In genomic region chr15:30387244-30387643, GRCm38 (mm10) we compare ENCODE assay signal across 24 mouse cellular contexts.
DNase-seq lines count a peak whose midpoint lies in the region; ATAC-seq and TF ChIP-seq lines count a peak whose summit lies in the region.
"Had no signal": no experiment of that assay in that cellular context is flagged by ENCODE, and none has a peak within 500 bp of the region (broad histone marks: within the 10 kb centered on the region; RNA-seq: fewer than 3 reads in every experiment).

No protein-coding gene starts in this region.

- 0 out of 2 replicates have a peak, but pooled peaks have one; percentile 35 for ATAC-seq in forebrain, embryonic 15.5 days (replicated peaks)
- ATAC-seq in forebrain, embryonic 11.5 days (replicated peaks; ENCODE audit: low FRiP score): no peak
- no peak for ATAC-seq in lung, embryonic 16.5 days (ENCODE audit: low read depth)
- no peak for ATAC-seq in lung, postnatal 0 days
- ATAC-seq: hindbrain, embryonic 16.5 days; intestine, embryonic 15.5 days had no signal

- no peaks in the 10 kb centered on the region for H3K27me3 ChIP-seq in forebrain, embryonic 15.5 days
- no peaks in the 10 kb centered on the region for H3K27me3 ChIP-seq in forebrain, embryonic 11.5 days (ENCODE audit: control insufficient read depth, insufficient read depth, low read length)
- H3K27me3 ChIP-seq in lung, embryonic 16.5 days (ENCODE audit: control insufficient read depth, insufficient read depth, low read depth, low read length): no peaks in the 10 kb centered on the region
- no peaks in the 10 kb centered on the region for H3K27me3 ChIP-seq in lung, postnatal 0 days (replicated peaks; ENCODE audit: insufficient read depth, low read length)
- no peaks in the 10 kb centered on the region for H3K27me3 ChIP-seq in C2C12 (ENCODE audit: control insufficient read depth, insufficient read depth, insufficient read length)
- H3K27me3 ChIP-seq: embryonic facial prominence, embryonic 13.5 days; heart, embryonic 12.5 days; heart, embryonic 15.5 days; hindbrain, embryonic 13.5 days; intestine, embryonic 15.5 days had no signal

- TF ChIP-seq CTCF in lung, postnatal 0 days (IDR thresholded peaks at IDR 0.05): no peak
- TF ChIP-seq CTCF in C2C12 (IDR thresholded peaks at IDR 0.05; ENCODE audit: control insufficient read depth, insufficient read depth, insufficient read length): no peak

- no peaks in the 10 kb centered on the region for H3K9me3 ChIP-seq in forebrain, embryonic 15.5 days
- no peaks in the 10 kb centered on the region for H3K9me3 ChIP-seq in forebrain, embryonic 11.5 days (ENCODE audit: control insufficient read depth, low read length)
- no peaks in the 10 kb centered on the region for H3K9me3 ChIP-seq in lung, embryonic 16.5 days (ENCODE audit: control insufficient read depth, low read length)
- no peaks in the 10 kb centered on the region for H3K9me3 ChIP-seq in lung, postnatal 0 days (ENCODE audit: low read length)
- H3K9me3 ChIP-seq: embryonic facial prominence, embryonic 10.5 days; embryonic facial prominence, embryonic 13.5 days; heart, embryonic 12.5 days; heart, embryonic 15.5 days; hindbrain, embryonic 10.5 days; hindbrain, embryonic 13.5 days; intestine, embryonic 15.5 days had no signal

- DNase-seq in forebrain, embryonic 11.5 days (ENCODE audit: low spot score): no peak
- no peak for DNase-seq in lung, postnatal 0 days (ENCODE audit: low spot score)
- peak; percentile 18 for DNase-seq in ZHBTc4 (ENCODE audit: low read depth, low spot score)
- DNase-seq: adrenal gland, postnatal 10 days; adrenal gland, postnatal 36 days; cerebellum, adult 2 months; cerebellum, adult 9-11 months; cerebellum, postnatal 36 days; gastrocnemius, postnatal 25 days; heart, adult 18-20 months; heart, postnatal 10 days; heart, postnatal 36 days had no signal

- no peak overlapping the region for H3K27ac ChIP-seq in forebrain, embryonic 15.5 days (replicated peaks)
- H3K27ac ChIP-seq in forebrain, embryonic 11.5 days (ENCODE audit: low read depth, low read length): no peak overlapping the region
- H3K27ac ChIP-seq in lung, embryonic 16.5 days (ENCODE audit: low read length): peak overlapping the region; percentile 53
- no peak overlapping the region for H3K27ac ChIP-seq in lung, postnatal 0 days (ENCODE audit: low read length)
- H3K27ac ChIP-seq: embryonic facial prominence, embryonic 10.5 days; embryonic facial prominence, embryonic 13.5 days; heart, embryonic 15.5 days; hindbrain, embryonic 10.5 days; hindbrain, embryonic 13.5 days; intestine, embryonic 15.5 days had no signal

- TF ChIP-seq EP300 in lung, postnatal 0 days (IDR thresholded peaks at IDR 0.05): no peak

- no peak overlapping the region for H3K4me3 ChIP-seq in forebrain, embryonic 15.5 days
- no peak overlapping the region for H3K4me3 ChIP-seq in forebrain, embryonic 11.5 days (ENCODE audit: low read depth, low read length)
- no peak overlapping the region for H3K4me3 ChIP-seq in lung, embryonic 16.5 days (ENCODE audit: low read length)
- no peak overlapping the region for H3K4me3 ChIP-seq in lung, postnatal 0 days (ENCODE audit: low read depth, low read length)
- H3K4me3 ChIP-seq in C2C12 (ENCODE audit: insufficient read depth, poor library complexity, severe bottlenecking): no peak overlapping the region
- H3K4me3 ChIP-seq: embryonic facial prominence, embryonic 10.5 days; embryonic facial prominence, embryonic 13.5 days; erythroblast, embryonic 14.5 days; heart, embryonic 12.5 days; heart, embryonic 15.5 days; hindbrain, embryonic 10.5 days; hindbrain, embryonic 13.5 days; intestine, embryonic 15.5 days had no signal

- H3K36me3 ChIP-seq in forebrain, embryonic 15.5 days: no peaks in the 10 kb centered on the region
- H3K36me3 ChIP-seq in forebrain, embryonic 11.5 days (ENCODE audit: control insufficient read depth, insufficient read depth, low read length): no peaks in the 10 kb centered on the region
- H3K36me3 ChIP-seq in lung, embryonic 16.5 days (ENCODE audit: control insufficient read depth, insufficient read depth, low read length): no peaks in the 10 kb centered on the region
- H3K36me3 ChIP-seq in lung, postnatal 0 days (ENCODE audit: insufficient read depth, low read length): no peaks in the 10 kb centered on the region
- no peaks in the 10 kb centered on the region for H3K36me3 ChIP-seq in C2C12 (ENCODE audit: control insufficient read depth, insufficient read depth)
- H3K36me3 ChIP-seq: embryonic facial prominence, embryonic 10.5 days; embryonic facial prominence, embryonic 13.5 days; heart, embryonic 12.5 days; heart, embryonic 15.5 days; hindbrain, embryonic 10.5 days; hindbrain, embryonic 13.5 days; intestine, embryonic 15.5 days had no signal

- H3K9ac ChIP-seq in forebrain, embryonic 15.5 days (replicated peaks): no peak overlapping the region
- no peak overlapping the region for H3K9ac ChIP-seq in forebrain, embryonic 11.5 days (ENCODE audit: low read length)
- H3K9ac ChIP-seq in lung, embryonic 16.5 days (ENCODE audit: low read length): no peak overlapping the region
- no peak overlapping the region for H3K9ac ChIP-seq in lung, postnatal 0 days (replicated peaks; ENCODE audit: low read depth)
- H3K9ac ChIP-seq: embryonic facial prominence, embryonic 13.5 days; heart, embryonic 12.5 days; heart, embryonic 15.5 days; hindbrain, embryonic 13.5 days; intestine, embryonic 15.5 days had no signal

- H3K79me2 ChIP-seq in C2C12 (ENCODE audit: control insufficient read depth, insufficient read depth): no peaks in the 10 kb centered on the region

- H3ac ChIP-seq in C2C12 (ENCODE audit: control insufficient read depth, insufficient read length, low read depth): no peak overlapping the region

- 60% methylated on average over 6 of the region's 6 CpGs for WGBS in forebrain, embryonic 15.5 days
- 59% methylated on average over 6 of the region's 6 CpGs for WGBS in forebrain, embryonic 11.5 days
- 24% methylated on average over 6 of the region's 6 CpGs for WGBS in lung, embryonic 16.5 days
- WGBS in lung, postnatal 0 days: 20% methylated on average over 6 of the region's 6 CpGs

- no peaks in the 10 kb centered on the region for H3K79me3 ChIP-seq in C2C12 (ENCODE audit: low read depth)

- H3K4me2 ChIP-seq in forebrain, embryonic 15.5 days (replicated peaks): no peak overlapping the region
- no peak overlapping the region for H3K4me2 ChIP-seq in forebrain, embryonic 11.5 days (ENCODE audit: low read depth, low read length, severe bottlenecking)
- no peak overlapping the region for H3K4me2 ChIP-seq in lung, embryonic 16.5 days (ENCODE audit: low read depth, low read length)
- H3K4me2 ChIP-seq in lung, postnatal 0 days (replicated peaks; ENCODE audit: low read depth, low read length): no peak overlapping the region
- H3K4me2 ChIP-seq: embryonic facial prominence, embryonic 13.5 days; heart, embryonic 12.5 days; heart, embryonic 15.5 days; hindbrain, embryonic 13.5 days; intestine, embryonic 15.5 days had no signal

- peaks cover 14% of the 10 kb centered on the region for H3K4me1 ChIP-seq in forebrain, embryonic 15.5 days
- peaks cover 6% of the 10 kb centered on the region; the same call in 1 of the 2 replicates for H3K4me1 ChIP-seq in forebrain, embryonic 11.5 days (replicated peaks; ENCODE audit: control insufficient read depth, insufficient read depth, low read length)
- H3K4me1 ChIP-seq in lung, embryonic 16.5 days (replicated peaks; ENCODE audit: control insufficient read depth, insufficient read depth, low read length): peaks cover 15% of the 10 kb centered on the region
- 0 out of 2 replicates have a peak, but pooled peaks cover 3% of the 10 kb centered on the region for H3K4me1 ChIP-seq in lung, postnatal 0 days (ENCODE audit: insufficient read depth, low read depth, low read length)
- H3K4me1 ChIP-seq: intestine, embryonic 15.5 days had no signal

TF ChIP-seq in C2C12, 6 proteins besides CTCF, POLR2A, EP300 and RAD21:
- TF ChIP-seq FOSL1 (IDR thresholded peaks at IDR 0.05; ENCODE audit: insufficient read depth, low read length, poor library complexity, severe bottlenecking): no peak
- TF ChIP-seq USF1 (IDR thresholded peaks at IDR 0.05; ENCODE audit: low read depth): no peak
- TF ChIP-seq CEBPB (IDR thresholded peaks at IDR 0.05; ENCODE audit: low read depth): no peak
- no peak for TF ChIP-seq MAX (IDR thresholded peaks at IDR 0.05)
- TF ChIP-seq MYOG (IDR thresholded peaks at IDR 0.05; ENCODE audit: control insufficient read depth, extremely low read depth, insufficient read length): no peak
- peak; percentile 55 for TF ChIP-seq MYOD1 (IDR thresholded peaks at IDR 0.05; ENCODE audit: control insufficient read depth, insufficient read length, low read depth)
TF ChIP-seq in C2C12: peak in this region for 1.
